ENCODE assay signal across 2 mouse cellular contexts in the genomic region with DNA sequence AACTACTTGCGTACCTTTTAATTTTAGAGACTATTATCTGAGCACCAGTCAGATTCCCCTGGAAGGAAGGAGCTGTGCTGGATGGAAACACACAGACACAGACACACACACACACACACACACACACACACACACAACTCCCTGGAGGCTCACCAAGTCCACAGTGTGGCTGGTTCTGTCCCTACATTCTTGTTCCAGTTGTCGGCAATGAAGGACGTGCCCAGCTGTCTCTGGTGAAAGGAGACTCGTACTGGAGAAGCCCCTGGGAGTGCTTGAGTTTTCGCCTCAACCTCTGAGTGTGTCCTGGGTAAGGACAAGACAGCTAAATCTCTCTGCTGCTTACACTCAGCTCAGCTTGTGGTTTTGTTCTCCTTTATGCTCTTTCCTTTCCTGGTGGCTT.
TF ChIP-seq lines count a peak whose summit lies in the region.

No protein-coding gene starts in this region.

TF ChIP-seq in MEL, 35 proteins besides CTCF, POLR2A, EP300 and RAD21 (continued from another document):
- TF ChIP-seq KAT2A (conservative IDR thresholded peaks at IDR 0.05; ENCODE audit: low read depth, low read length) (no peak), ETS1 (IDR thresholded peaks at IDR 0.05; ENCODE audit: low read depth, low read length) (no peak), TAL1 (IDR thresholded peaks at IDR 0.05; ENCODE audit: low read length) (no peak), HCFC1 (IDR thresholded peaks at IDR 0.05; ENCODE audit: low read depth, low read length) (no peak), ZKSCAN1 (IDR thresholded peaks at IDR 0.05; ENCODE audit: low read depth, low read length) (no peak)

TF ChIP-seq in myocyte, 11 proteins besides CTCF, POLR2A, EP300 and RAD21 (continued from another document):
- TF ChIP-seq REST (IDR thresholded peaks at IDR 0.05; ENCODE audit: insufficient read depth, insufficient read length): no peak
